ENCODE assay signal across 9 mouse cellular contexts in genomic region chr17:26124560-26124959, GRCm38 (mm10). TPM values are rescaled to one million over a fixed set of nuclear protein-coding genes. Genes with fewer than 3 reads are reported as not detected.
A peak's percentile ranks its signal among the peaks of the same experiment; 100 is the strongest.
DNase-seq lines count a peak whose midpoint lies in the region; ATAC-seq and TF ChIP-seq lines count a peak whose summit lies in the region.
"Had no signal": no experiment of that assay in that cellular context is flagged by ENCODE, and none has a peak within 500 bp of the region (broad histone marks: within the 10 kb centered on the region; RNA-seq: fewer than 3 reads in every experiment).

No protein-coding gene starts in this region.

- H3K9me3 ChIP-seq in forebrain, embryonic 14.5 days (replicated peaks; ENCODE audit: control insufficient read depth, low read length), result no peaks in the 10 kb centered on the region
- H3K9me3 ChIP-seq in liver, embryonic 15.5 days (replicated peaks), result no peaks in the 10 kb centered on the region

- intact Hi-C loops in gastrocnemius, adult 2 months (cut with DNase I), result no loop called here
- intact Hi-C loops in gastrocnemius, postnatal 14 days (cut with DNase I; ENCODE audit: low total_unique reads), result no loop called here
- intact Hi-C loops in left cerebral cortex, postnatal 25 days (cut with DNase I), result no loop called here

- no peak for TF ChIP-seq CTCF in gastrocnemius, adult 2 months (IDR thresholded peaks at IDR 0.05)
- no peak for TF ChIP-seq CTCF in C2C12 (IDR thresholded peaks at IDR 0.05; ENCODE audit: control insufficient read depth, insufficient read depth, insufficient read length)

- peaks cover 22% of the 10 kb centered on the region for H3K79me2 ChIP-seq in C2C12 (ENCODE audit: control insufficient read depth, insufficient read depth)

- peak overlapping the region; percentile 64 for H3K4me2 ChIP-seq in forebrain, embryonic 14.5 days (ENCODE audit: low read length)
- H3K4me2 ChIP-seq in liver, embryonic 15.5 days, result peak overlapping the region; percentile 82

- no peak for DNase-seq in gastrocnemius, adult 2 months
- no peak for DNase-seq in gastrocnemius, postnatal 14 days
- DNase-seq in forebrain, embryonic 14.5 days (ENCODE audit: low spot score), result no peak
- no peak for DNase-seq in left cerebral cortex, postnatal 25 days (ENCODE audit: low spot score in 2 of 2)
- DNase-seq in right cerebral cortex, postnatal 14 days, result no peak
- DNase-seq in right cerebral cortex, postnatal 25 days, result no peak
- DNase-seq: lung, adult 18-20 months had no signal

- H3K4me3 ChIP-seq in gastrocnemius, adult 2 months, result peak overlapping the region; percentile 93
- H3K4me3 ChIP-seq in C2C12 (ENCODE audit: insufficient read depth, poor library complexity, severe bottlenecking), result peak overlapping the region; percentile 86
- H3K4me3 ChIP-seq in forebrain, embryonic 14.5 days (ENCODE audit: low read depth, low read length), result peak overlapping the region; percentile 97
- peak overlapping the region; percentile 81 for H3K4me3 ChIP-seq in liver, embryonic 15.5 days (replicated peaks)

- peak overlapping the region; percentile 94 for H3ac ChIP-seq in C2C12 (ENCODE audit: control insufficient read depth, insufficient read length, low read depth)

- no peaks in the 10 kb centered on the region for H3K27me3 ChIP-seq in C2C12 (ENCODE audit: control insufficient read depth, insufficient read depth, insufficient read length)
- 0 out of 2 replicates have a peak, but pooled peaks cover under 1% of the 10 kb centered on the region for H3K27me3 ChIP-seq in forebrain, embryonic 14.5 days (replicated peaks; ENCODE audit: control insufficient read depth, insufficient read depth, low read length)
- H3K27me3 ChIP-seq in liver, embryonic 15.5 days, result no peaks in the 10 kb centered on the region

- 89% methylated on average over 7 of the region's 7 CpGs for WGBS in forebrain, embryonic 14.5 days
- 66% methylated on average over 7 of the region's 7 CpGs for WGBS in liver, embryonic 15.5 days (ENCODE audit: insufficient replicate concordance)

- H3K9ac ChIP-seq in forebrain, embryonic 14.5 days (ENCODE audit: low read length), result peak overlapping the region; percentile 82; the same call in 1 of the 2 replicates
- peak overlapping the region; percentile 74 for H3K9ac ChIP-seq in liver, embryonic 15.5 days

- peaks cover 20% of the 10 kb centered on the region for H3K79me3 ChIP-seq in C2C12 (ENCODE audit: low read depth)

- no peak overlapping the region for H3K27ac ChIP-seq in gastrocnemius, adult 2 months
- H3K27ac ChIP-seq in forebrain, embryonic 14.5 days (ENCODE audit: low read depth, low read length), result no peak overlapping the region
- 0 out of 2 replicates have a peak overlapping the region, but pooled peaks have one; percentile 67 for H3K27ac ChIP-seq in liver, embryonic 15.5 days (replicated peaks)

- H3K4me1 ChIP-seq in forebrain, embryonic 14.5 days (ENCODE audit: control insufficient read depth, insufficient read depth, low read length), result peaks cover 8% of the 10 kb centered on the region
- peaks cover 32% of the 10 kb centered on the region for H3K4me1 ChIP-seq in liver, embryonic 15.5 days (replicated peaks)

- peaks cover 20% of the 10 kb centered on the region for H3K36me3 ChIP-seq in C2C12 (ENCODE audit: control insufficient read depth, insufficient read depth)
- H3K36me3 ChIP-seq in forebrain, embryonic 14.5 days (ENCODE audit: control insufficient read depth, insufficient read depth, low read length), result peaks cover 44% of the 10 kb centered on the region
- peaks cover 43% of the 10 kb centered on the region for H3K36me3 ChIP-seq in liver, embryonic 15.5 days (replicated peaks)

- ATAC-seq in forebrain, embryonic 14.5 days, result no peak
- ATAC-seq in liver, embryonic 15.5 days (ENCODE audit: insufficient read depth), result no peak

TF ChIP-seq in C2C12, 6 proteins besides CTCF, POLR2A, EP300 and RAD21:
- TF ChIP-seq MYOD1 (IDR thresholded peaks at IDR 0.05; ENCODE audit: control insufficient read depth, insufficient read length, low read depth), result no peak
- no peak for TF ChIP-seq MYOG (IDR thresholded peaks at IDR 0.05; ENCODE audit: control insufficient read depth, extremely low read depth, insufficient read length)
- TF ChIP-seq USF1 (IDR thresholded peaks at IDR 0.05; ENCODE audit: low read depth), result no peak
- no peak for TF ChIP-seq MAX (IDR thresholded peaks at IDR 0.05)
- no peak for TF ChIP-seq CEBPB (IDR thresholded peaks at IDR 0.05; ENCODE audit: low read depth)
- no peak for TF ChIP-seq FOSL1 (IDR thresholded peaks at IDR 0.05; ENCODE audit: insufficient read depth, low read length, poor library complexity, severe bottlenecking)

RNA-seq across cellular contexts. Expression of gene Mrpl28, which starts 1.3 kb away (rescaled TPM):
- 10 to 100 TPM; 54.1 to 73.2 TPM for total RNA-seq in gastrocnemius, adult 2 months (2021)
- total RNA-seq in gastrocnemius, postnatal 14 days (2021), result 10 to 100 TPM; 55.3 to 57.7 TPM
- polyA plus RNA-seq in C2C12 (2012; fragmentation: generic; extraction: Trizol), result 169 TPM
- 242 and 250 TPM in 2 replicates for polyA plus RNA-seq in forebrain, embryonic 14.5 days (2014; fragmentation: Nextera tagmentation; extraction: Ambion mirVana)
- 120 and 124 TPM in 2 replicates for polyA plus RNA-seq in liver, embryonic 15.5 days (2015; fragmentation: Nextera tagmentation; extraction: Ambion mirVana)
- 10 to 100 TPM; 62.6 to 68.7 TPM for total RNA-seq in left cerebral cortex, postnatal 25 days (2021)

RNA-seq across cellular contexts. Expression of gene Tmem8, which starts 11.5 kb away (rescaled TPM):
- under 1 TPM; 0.67 to 0.92 TPM for total RNA-seq in gastrocnemius, adult 2 months (2021)
- total RNA-seq in gastrocnemius, postnatal 14 days (2021), result 1 to 10 TPM in 1 of 2 experiments, under 1 TPM in 1; 0.80 to 1.3 TPM
- polyA plus RNA-seq in C2C12 (2012; fragmentation: generic; extraction: Trizol), result 1.5 TPM
- 1.5 and 1.9 TPM in 2 replicates for polyA plus RNA-seq in forebrain, embryonic 14.5 days (2014; fragmentation: Nextera tagmentation; extraction: Ambion mirVana)
- polyA plus RNA-seq in liver, embryonic 15.5 days (2015; fragmentation: Nextera tagmentation; extraction: Ambion mirVana), result 1.5 and 1.7 TPM in 2 replicates
- 10 to 100 TPM; 11.6 to 13.0 TPM for total RNA-seq in left cerebral cortex, postnatal 25 days (2021)

RNA-seq across cellular contexts. Expression of gene Axin1, which starts 13.9 kb away (rescaled TPM):
- 10 to 100 TPM; 15.9 TPM for total RNA-seq in gastrocnemius, adult 2 months (2021)
- total RNA-seq in gastrocnemius, postnatal 14 days (2021), result 10 to 100 TPM; 12.0 to 13.3 TPM
- polyA plus RNA-seq in C2C12 (2012; fragmentation: generic; extraction: Trizol), result 32.1 TPM
- 10.3 and 11.0 TPM in 2 replicates for polyA plus RNA-seq in forebrain, embryonic 14.5 days (2014; fragmentation: Nextera tagmentation; extraction: Ambion mirVana)
- polyA plus RNA-seq in liver, embryonic 15.5 days (2015; fragmentation: Nextera tagmentation; extraction: Ambion mirVana), result 7.1 and 9.1 TPM in 2 replicates
- total RNA-seq in left cerebral cortex, postnatal 25 days (2021), result 10 to 100 TPM; 21.1 to 21.6 TPM

RNA-seq across cellular contexts. Expression of gene Nme4, which starts 29.2 kb away (rescaled TPM):
- 1 to 10 TPM; 1.6 to 2.5 TPM for total RNA-seq in gastrocnemius, adult 2 months (2021)
- total RNA-seq in gastrocnemius, postnatal 14 days (2021), result 1 to 10 TPM; 3.0 to 3.9 TPM
- 34.0 TPM for polyA plus RNA-seq in C2C12 (2012; fragmentation: generic; extraction: Trizol)
- 31.3 and 40.0 TPM in 2 replicates for polyA plus RNA-seq in forebrain, embryonic 14.5 days (2014; fragmentation: Nextera tagmentation; extraction: Ambion mirVana)
- 34.6 and 35.5 TPM in 2 replicates for polyA plus RNA-seq in liver, embryonic 15.5 days (2015; fragmentation: Nextera tagmentation; extraction: Ambion mirVana)
- 1 to 10 TPM; 3.3 to 3.7 TPM for total RNA-seq in left cerebral cortex, postnatal 25 days (2021)

RNA-seq across cellular contexts. Expression of gene Decr2, which starts 34.4 kb away (rescaled TPM):
- total RNA-seq in gastrocnemius, adult 2 months (2021), result 1 to 10 TPM; 2.1 to 3.0 TPM
- total RNA-seq in gastrocnemius, postnatal 14 days (2021), result 1 to 10 TPM; 4.0 to 4.5 TPM
- 3.9 TPM for polyA plus RNA-seq in C2C12 (2012; fragmentation: generic; extraction: Trizol)
- 13.6 and 14.4 TPM in 2 replicates for polyA plus RNA-seq in forebrain, embryonic 14.5 days (2014; fragmentation: Nextera tagmentation; extraction: Ambion mirVana)
- polyA plus RNA-seq in liver, embryonic 15.5 days (2015; fragmentation: Nextera tagmentation; extraction: Ambion mirVana), result 14.7 and 17.2 TPM in 2 replicates
- total RNA-seq in left cerebral cortex, postnatal 25 days (2021), result 10 to 100 TPM; 26.4 to 27.9 TPM

Comparison
In these comparisons a context has a peak if more than half of its experiments do, and no peak if none do; other contexts are left out.
1. RNA of gene Tmem8, which starts 11.5 kb away (total RNA-seq): 11.6 to 13.0 TPM in left cerebral cortex, postnatal 25 days; 0.80 to 1.3 TPM in gastrocnemius, postnatal 14 days and 0.67 to 0.92 TPM in gastrocnemius, adult 2 months; every median in the first group is over 4 times any median in the second.
2. Peak in every context shown above with its lines, with median percentiles within 50 percentile points of each other: H3K4me3 ChIP-seq.